Mouse (Mus musculus) layer of hippocampus, postnatal 36 days (tissue): Measurements from ENCODE around the gene Ift27. TPM values are rescaled to one million over a fixed set of nuclear protein-coding genes. Genes with fewer than 3 reads are reported as not detected.

ENCODE experiments used
- DNase-seq, 2 experiments: peaks; one replicate each; pipeline ENCODE4 v3.0.0; 2022
- total RNA-seq, 2 experiments: library from RNA; stranded (reverse); gene quantifications; 2 replicates each; pipeline ENCODE4 v1.2.3; 2021

Gene Ift27
- 10 to 100 TPM; 19.9 to 20.3 TPM for total RNA-seq

DNA sequence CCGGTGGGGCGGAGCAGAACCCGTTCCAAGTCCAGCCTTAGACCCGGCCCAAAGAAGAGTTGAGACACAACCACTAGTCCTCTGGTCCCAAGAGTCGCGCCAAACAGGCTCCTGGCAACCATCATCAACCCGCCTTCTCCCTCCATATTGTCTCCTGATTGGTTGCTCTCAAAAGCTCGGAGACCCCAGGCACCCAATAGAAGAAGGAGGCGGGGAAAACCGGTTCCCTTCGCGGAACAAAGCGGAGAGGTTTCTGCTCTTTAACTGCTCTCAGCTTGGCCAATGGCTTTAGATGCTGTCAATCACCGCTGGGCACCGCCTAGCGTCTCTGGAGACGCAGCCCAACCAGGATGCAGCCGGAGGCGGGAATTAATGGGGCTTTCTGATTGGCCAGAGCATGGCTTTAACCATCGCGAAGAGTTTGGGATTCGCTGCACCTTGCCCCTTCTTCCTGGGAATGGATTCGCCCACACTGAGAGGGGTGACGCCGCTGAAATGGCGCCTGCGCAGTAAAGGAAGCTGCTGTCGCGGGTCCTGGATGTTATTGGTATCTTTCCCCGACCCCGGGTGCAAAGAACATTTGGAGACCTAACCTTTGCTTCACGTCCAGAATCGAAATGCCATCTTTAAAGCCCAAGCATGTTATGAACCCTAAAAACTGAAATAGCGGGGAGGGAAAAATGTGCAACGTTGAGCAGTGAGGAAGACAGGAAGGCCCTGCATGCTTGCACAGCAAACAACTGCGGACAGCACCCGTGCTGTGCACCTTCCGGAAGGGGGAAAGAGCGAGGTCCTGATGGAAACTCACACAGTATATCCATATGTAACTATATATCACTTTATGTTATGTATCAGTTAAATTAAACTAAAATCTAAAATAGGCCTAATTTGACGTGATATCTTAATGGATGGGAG is at the start of gene Ift27:
Gene Ift27, minus strand, starts transcription at position 136 of the 915 bp plus-strand sequence.
- DNase-seq, result peak; percentile 98 to 99

DNA sequence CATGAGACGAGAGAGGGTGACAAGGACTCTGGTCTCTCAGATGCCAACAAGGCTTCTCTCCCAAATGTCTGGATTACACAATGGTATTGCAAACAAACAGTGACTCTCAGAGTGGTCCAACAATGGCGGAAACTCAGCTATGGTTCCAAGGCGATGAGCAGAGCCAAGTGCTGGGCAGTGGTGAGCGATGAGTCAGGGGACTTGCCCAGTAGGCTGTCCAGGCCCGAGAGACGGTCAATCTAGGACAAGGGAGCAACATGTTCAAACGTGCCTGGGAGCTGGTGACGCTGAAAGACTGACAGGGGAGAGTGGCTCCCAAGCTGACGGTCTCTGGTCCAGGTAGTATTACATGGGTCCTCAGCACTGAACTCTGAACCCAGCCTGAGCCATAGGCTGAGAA is 41.4 kb upstream of the Ift27 start:
- no peak for DNase-seq

- no peak for DNase-seq
Measured at GRCm38 (mm10) chr15:78211367-78211766, 37.5 kb upstream of the Ift27 start.

DNA sequence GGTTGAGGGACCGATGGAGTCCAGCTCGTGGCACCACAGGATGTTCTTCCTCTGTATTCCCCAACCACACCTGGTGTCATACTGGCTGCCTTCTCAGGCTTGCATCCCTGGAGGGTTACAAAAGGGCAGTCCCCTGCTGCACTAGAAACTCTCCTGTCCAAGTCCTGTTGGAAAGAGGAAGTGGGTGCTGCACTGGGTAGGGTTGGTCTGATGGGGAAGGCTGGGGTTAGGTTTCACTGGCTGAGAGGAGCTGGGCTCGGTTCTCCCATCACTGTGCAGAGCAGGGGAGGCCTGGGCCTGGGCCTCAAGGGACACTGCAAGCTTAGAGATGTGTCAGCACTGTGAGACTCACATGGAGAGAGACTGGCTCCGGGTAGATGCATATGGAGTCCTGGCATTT is 36.3 kb upstream of the Ift27 start:
- DNase-seq, result no peak

- no peak for DNase-seq
Measured at GRCm38 (mm10) chr15:78206312-78206711, 32.4 kb upstream of the Ift27 start, which contains the start of gene Pvalb. Pvalb (minus strand) TSS chr15:78206400.

GRCm38 (mm10) chr15:78205192-78205591 is 31.3 kb upstream of the Ift27 start:
- DNase-seq, result peak in 1 of 2 experiments; percentile 13

DNA sequence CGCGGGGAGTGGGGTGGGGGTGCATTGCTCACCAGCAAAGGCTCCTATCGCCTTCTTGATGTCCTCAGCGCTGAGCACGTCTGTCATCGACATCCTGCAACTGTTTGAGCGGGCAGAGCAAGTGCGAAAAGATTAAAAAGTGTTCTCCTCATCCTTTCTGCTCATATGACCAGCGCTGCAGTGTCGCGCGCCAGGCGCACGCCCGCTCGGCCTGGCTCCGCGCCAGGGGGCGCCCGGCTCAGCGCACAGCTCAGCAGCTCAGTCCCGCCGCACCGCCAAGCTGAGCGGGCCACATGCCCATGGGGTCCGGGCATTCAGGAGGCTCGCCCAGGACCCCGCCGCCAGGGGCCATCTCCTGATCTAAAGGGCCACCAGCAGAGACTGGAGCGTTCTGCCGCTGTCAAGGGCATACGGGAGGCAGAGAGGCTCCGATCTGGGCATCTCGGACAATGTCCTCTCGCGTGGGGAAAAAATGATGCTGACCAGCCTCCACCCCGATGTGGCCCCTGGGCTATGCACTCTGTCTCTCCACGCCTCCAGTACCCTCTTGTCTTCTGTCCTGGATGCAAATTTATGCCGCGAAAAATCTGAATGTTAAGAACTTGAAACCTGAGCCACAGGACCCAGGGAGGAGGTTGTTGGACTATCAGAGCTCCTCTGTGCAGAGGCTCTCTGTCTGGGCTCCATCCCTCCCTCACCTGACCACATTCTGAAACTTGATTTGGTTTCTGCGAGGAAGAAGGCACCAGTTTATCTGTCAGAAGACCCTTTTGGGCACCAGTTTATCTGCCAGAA is 30.3 kb upstream of the Ift27 start:
- peak; percentile 39 to 43 for DNase-seq

DNA sequence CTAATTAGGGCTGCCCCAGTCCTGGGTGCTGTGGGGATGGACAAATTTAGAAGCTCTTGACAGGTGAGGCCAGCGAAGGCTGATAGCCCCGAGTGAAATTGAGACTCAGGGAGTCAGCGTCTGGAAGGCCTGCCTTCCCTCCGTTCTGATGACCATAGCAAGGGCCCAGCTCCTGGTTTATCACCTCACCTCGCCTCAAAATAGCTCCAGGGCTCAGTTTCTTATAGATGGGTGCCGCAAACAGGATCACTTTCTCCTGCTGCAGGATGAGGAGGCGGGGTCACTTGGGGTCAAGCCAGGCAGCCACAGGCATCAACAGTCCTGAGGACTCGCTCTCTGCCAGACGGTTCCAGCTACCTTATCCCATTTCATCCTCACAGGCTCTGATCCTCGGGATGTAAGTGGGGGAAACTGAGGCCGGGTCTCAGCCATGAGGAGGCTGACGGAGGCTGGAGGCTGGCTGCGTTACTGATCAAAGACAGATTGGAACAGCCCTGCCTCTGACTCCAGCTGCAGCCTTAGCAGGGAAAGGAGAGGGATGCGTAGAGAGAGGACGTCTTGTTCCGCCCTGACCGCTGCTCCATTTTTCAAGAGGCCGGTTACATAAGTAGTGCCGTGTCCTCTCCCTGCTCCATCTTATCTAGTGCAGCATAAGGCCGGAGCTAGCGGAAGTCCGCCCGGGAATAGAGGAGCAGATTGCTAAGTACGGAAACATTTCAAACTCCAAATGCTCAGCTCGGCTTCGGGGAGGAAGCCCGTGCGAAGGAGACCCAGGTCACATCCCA is 21.4 kb upstream of the Ift27 start:
- no peak for DNase-seq

GRCm38 (mm10) chr15:78194320-78194719 is 20.4 kb upstream of the Ift27 start:
- no peak for DNase-seq

DNA sequence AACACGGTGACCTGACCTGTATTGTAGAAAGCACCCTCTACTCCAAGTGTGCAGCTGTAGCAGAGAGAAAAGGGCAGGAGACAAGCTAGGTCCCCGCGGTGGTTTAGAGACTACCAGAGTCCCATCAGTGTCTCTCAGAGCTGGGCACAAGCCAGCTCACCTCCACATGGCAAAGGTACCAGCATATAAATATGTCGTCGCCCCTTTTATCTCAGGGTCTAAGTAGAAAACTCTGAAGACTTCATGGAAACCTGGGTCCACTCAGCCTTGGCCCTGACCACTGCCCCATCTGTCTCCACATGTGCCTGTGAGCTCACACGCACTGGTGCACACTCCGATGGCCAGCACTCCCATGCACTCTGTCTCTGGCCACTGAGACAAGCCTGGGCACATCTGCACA is 15.7 kb upstream of the Ift27 start:
- no peak for DNase-seq

GRCm38 (mm10) chr15:78188546-78188945 is 14.6 kb upstream of the Ift27 start:
- no peak for DNase-seq

DNA sequence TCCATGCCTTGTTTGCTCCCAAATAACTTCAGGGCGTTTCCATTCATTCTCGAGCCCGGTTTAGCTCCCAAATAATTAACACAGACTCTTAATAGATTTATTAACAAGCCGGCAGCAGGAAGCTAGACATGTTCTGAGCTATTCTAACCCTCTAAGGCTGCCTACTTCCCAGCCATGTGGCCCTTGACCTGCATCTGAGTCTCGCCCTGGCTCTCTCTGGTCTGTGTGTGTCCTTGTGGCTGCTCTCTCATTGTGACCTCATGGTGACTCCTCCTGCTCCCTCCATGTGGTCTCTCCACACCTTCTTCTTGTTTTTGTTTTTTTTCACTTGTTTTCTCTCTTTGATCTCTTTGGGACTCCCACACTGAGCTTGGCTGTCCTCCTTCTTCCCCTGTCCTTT is 13.0 kb upstream of the Ift27 start:
- no peak for DNase-seq

GRCm38 (mm10) chr15:78185609-78186008 is 11.7 kb upstream of the Ift27 start:
- no peak for DNase-seq

DNA sequence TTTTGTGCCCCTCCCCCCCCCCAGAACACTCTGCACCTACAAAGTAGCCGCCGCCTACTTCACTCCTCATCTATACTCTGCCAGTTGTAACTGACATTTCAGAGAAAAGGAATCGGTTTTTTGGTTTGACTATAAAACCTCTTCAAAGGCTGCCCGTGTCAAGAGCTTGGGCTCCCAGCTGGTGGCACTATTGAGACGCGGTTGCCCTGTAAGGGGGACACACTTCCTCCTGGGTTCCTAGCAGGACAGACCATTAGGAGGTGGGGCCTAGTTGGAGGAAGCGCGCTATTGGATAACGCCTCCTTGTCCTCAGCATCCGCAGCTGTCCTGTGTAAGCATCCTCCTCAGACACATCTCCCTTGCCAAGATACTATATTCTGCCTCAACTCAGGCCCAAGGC is 10.9 kb upstream of the Ift27 start:
- DNase-seq, result no peak

DNA sequence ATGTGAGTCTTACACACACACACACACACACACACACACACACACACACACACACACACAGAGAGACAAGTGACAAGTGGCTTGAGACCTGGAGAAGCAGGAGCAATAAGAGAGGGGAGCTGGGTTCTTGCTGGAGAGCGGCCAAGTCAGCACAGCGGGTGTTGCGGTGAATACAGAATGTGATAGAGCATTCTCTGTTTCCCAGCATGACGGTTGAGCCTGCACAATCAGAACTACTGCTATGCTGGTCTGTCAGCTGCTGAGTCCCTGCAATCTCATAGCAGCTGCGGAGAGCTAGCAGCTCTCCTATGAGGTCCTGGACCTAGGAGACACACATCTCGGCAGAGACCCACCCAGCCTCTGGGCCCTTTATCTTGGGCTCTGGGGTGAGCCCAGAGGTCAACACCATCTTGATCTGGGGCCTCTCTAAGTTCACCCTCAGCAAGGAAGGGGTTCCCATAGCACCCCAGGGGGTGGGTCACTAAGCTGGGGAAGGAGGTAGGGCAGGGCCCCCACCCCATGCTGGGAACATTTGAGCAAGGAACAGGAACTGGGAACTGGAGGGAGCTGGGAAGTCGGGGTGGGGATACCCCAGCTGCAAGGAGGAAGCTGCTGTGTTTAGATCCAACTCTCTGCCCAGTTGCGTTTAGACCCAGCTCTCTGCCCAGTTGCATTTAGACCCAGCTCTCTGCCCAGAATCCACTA is 7.9 kb upstream of the Ift27 start:
- peak in 1 of 2 experiments; percentile 58 for DNase-seq

GRCm38 (mm10) chr15:78179775-78180174 is 5.9 kb upstream of the Ift27 start:
- no peak for DNase-seq

DNA sequence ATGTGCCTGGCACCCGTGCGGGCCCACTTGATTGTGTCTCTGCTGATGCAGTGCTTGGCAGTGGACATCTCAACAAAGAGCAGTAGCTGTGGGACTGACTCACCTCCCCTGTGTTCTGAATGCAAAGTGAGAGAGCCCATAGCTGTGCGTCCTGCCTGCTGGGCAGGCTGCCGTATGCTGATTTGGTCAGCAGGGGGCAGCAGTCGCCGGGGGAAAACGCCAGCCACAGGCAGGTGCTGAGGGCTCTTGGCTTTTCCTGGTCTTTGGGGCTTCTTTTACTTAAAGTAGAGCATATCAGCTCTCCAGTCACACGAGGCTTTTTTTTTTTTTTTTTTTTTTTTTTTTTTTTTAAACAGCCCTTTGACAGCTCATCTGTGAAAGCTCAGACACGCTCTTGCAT is 4.5 kb upstream of the Ift27 start:
- DNase-seq, result peak; percentile 81 to 83

DNA sequence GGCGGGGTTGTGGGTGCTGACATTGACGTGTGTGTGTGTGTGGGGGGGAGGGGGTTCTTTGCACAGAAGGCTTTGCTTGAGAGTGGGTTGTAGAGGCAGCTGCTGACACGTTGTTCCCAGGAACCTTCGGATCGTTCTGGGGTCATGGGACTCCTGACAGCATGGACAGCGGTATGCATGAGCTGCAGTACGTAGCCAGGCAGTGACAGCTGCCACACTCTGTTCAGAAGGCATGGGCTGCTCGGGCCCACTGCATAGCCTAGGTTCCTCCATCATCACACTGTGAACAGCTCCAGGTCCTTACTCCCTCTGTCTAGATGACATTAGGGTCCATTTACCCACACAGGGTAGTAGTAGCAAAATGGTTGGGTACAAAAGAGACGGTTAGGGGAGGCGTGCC is 3.4 kb upstream of the Ift27 start:
- DNase-seq, result no peak

DNA sequence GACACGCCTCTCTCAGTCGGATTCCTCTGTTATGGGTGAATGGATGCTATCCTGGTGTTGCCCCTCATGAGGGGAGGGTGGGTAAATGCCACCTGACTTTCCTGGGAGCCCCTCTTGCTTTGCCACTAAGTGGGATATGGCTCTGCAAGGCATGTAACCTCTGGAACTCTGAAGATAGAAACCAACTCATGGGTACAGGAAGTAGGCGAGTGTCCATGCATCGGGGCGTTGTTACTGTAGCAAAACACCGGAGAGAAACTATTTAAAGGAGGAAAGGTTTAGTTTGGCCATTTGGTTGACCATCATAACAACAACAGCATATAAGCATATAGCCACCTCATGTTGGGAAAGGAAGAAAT is 959 bp upstream of the Ift27 start:
- no peak for DNase-seq

DNA sequence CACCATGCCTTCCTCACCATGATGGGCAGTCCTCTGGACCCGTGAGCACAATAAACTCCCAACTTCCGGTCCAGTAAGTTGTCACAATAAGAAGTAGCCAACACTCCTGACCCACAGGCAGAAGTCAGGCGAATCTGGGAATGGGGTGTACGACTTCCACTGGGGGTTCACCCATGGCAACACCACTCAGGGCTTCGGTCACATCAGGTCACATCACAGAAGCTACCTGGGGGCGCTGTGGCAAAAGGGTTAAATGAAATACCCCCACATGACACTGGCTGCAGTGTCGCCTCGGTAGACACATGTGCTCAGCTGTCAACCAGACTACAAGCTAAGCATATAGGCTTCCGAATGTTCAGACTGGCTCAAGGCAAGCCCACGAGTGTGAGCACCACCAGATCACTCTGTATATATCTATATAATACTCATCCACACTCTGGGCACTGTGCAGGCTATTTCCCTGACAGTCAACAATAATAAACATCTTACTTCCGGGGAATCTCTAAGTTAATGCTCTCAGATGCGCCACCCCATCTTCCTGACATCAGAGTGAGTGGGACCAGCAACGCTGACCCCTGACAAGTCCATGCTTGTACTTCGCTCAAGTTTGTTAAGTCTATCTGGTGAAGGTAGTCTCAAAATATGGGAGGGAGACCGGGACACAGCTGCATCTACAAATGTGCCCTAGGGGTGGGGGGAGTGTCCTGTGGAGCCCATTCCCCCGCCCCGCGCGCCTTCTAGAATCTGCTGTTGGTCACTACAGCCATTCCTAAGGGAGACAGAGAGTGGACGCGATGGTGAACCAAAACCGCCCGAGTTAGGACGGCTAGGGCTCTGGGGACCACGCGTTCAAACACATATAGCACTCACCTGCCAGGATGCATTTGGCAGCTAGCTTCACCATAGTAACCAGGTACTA is 749 bp downstream of the Ift27 start:
- no peak for DNase-seq
